Mouse (Mus musculus): ENCODE data around the gene Sufu.

Sufu gene

GRCm38 (mm10) chr19:46516667-46517528 is 120.2 kb downstream of the Sufu start:
- no peak for DNase-seq (ENCODE audit: low spot score in 2 of 2)

DNA sequence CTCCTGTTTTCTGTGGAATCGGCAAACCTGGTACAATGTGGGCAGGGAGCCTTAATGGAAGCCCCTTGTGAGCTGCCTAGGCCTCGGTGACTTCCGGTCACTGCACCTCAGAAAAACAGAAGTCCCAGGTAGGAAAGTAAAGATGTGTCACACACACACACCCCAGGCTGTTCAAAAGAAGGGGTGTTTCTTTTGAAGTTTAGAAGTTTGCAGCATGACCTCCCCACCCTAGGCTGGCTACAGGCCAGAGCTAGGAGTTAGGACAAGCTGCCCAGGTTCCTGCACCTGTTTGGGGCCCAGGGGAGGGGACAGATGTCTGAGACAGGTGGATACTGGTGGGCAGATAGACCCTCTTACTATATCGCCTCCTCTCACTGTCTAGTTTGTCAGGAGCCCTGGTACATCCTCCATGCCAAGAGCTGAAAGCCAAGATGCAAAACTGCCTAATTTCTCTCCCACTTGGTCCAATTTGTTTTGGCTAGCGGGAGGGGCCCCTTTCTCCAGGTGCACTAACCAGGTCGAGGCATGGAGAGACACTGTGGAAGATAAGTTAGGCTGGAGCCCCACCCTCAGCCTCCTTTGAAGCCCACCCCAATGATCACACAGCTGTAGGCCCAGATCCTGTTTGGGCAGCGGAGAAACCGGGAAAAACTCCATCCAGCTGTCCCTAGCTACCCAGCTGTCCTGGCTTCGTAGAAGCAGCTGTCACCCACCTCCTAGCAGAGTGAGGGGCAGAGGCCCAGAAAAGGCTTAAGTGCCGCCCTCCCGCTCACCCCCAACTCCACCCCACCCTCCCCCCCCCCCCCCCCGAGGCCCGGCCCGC is 121.0 kb downstream of the Sufu start:
- no peak for DNase-seq (ENCODE audit: low spot score in 2 of 2)

DNA sequence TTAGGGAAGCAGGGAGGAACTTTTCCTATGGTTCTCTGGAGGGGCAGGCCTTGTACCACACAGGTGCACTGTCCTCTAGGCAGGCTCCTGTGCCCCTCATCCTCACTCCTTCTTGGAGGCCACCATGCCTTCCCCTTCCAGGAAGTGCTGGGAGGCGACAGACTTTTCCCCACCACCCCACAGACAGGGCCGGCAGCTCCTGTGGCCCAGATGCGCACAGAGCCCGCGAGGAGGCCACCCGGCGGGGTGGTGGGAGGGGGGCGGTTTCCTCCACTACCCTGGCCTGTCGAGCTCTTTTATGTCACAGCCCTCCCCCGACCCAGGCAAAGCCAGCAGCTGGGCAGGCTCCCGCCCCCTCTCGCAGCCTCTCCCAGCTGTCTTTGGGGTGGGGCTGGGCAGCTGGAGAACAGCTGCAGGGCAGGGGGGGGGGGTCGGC is 121.7 kb downstream of the Sufu start:
- no peak for DNase-seq (ENCODE audit: low spot score in 2 of 2)

DNA sequence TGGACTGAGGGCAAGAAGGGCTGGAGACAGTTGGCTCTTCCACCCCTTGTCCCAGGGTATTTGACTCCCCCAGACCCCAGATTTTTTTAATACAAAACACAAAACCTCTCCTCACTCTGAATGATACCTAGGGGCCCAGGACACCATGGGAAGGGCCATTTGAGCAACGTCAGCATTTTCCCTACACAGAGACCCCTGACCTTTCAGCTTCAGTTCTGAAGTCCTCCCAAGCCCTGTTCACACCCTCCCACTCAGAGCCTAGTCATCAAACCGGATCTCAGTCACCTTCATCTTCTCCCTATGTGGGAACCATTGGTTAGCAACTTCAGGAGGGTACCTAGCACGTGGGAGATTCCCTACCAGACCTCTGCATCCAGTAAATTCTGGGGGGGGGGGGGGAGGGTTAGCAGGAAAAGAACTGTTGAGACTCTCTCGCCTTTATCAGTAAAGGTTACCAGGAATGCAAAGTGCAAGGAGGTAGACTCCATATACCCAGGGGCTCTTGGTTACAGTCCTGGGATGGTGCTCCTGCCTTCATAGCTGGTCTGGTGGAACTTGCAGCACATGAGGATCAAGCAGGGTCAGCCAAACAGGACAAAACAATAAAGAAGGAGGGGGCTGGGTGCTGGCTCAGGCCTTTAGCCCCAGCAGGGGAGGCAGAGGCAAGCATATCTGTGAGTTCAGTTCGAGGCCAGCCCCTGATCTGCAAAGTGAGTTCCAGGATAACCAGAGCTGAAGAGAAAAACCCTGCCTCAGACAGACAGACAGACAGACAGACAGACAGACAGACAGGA is 122.3 kb downstream of the Sufu start:
- DNase-seq (ENCODE audit: low spot score in 2 of 2) = no peak

- no peak for DNase-seq (ENCODE audit: low spot score in 2 of 2)
Observed at GRCm38 (mm10) chr19:46521698-46522097, 125.0 kb downstream of the Sufu start.

GRCm38 (mm10) chr19:46522433-46523044 is 125.8 kb downstream of the Sufu start:
- DNase-seq (ENCODE audit: low spot score in 2 of 2) = no peak

DNA sequence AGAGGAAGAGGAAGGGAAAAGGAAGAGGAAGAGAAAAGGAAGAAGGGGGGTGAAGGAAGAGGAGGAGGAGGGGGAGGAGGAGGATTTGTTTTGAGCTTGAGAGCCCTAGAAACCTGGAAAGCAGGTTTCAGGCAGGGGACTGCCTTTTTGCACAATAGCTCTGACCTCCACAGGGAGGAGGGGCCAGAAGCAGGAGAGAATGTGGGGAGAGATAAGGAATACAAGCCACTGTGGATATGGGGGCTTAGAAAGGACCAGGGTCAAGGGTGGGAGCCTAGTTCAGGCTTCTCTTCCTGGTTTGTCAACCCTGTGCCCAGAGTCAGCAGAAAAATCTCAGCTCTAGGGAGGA is 126.4 kb downstream of the Sufu start:
- no peak for DNase-seq (ENCODE audit: low spot score in 2 of 2)

- peak; percentile 83 to 85 for DNase-seq (ENCODE audit: low spot score in 2 of 2)
Observed at GRCm38 (mm10) chr19:46523480-46524151, 126.9 kb downstream of the Sufu start.

DNA sequence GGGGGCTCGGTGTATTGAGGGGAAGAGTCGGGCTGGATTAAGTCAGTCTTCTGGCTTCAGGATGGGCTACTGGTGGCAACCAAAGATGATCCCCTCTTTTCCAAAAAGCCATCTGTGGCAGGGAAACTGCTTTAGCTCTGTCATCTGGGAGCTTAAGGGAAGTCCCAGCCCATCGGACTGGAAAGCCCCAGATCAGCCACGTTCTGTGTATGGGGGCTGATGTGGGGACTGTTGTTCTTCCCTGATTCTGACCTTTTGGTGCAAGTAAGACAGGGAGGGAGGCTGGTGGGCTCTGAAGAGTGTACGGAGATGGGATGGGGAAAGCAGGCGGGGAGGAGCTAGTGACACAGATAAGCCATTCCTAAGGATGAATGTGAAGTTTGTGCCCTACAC is 127.5 kb downstream of the Sufu start:
- DNase-seq (ENCODE audit: low spot score in 2 of 2) = no peak

DNA sequence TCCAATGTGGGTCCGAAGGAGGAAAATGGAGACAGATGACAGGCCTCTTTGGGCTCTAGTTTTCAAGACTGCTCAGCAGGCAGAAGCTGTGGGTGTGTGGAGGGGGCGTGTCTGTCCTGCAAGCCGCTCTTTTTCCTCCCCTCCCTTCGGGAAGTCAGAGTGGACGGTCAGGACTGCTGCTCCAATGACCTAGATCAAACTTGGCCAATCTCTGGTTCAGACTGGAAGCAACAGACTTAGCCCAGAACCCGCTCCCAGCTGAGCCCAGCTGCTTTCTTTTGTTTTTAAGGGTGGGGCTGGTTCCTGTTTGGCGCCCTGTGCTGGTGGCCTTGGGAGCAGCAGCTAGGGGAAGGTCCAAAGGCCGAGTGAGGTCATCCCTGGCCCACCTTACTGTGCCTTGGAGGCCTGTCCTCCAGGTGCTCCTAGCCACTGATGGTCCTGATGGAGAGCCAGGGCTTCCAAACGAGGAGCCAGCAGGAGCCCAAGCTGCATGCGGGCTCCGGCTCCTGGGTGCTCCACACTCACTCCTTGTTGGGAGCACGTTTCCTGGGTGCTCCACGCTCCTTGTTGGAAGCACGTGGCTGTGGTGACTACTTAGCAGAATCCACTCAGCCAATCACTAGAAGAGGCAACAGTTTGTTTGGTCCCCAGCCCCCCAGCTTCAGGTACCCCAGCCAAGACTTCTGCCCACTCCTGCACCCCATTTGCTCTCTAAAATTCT is 128.1 kb downstream of the Sufu start:
- peak in 1 of 2 experiments; percentile 34 for DNase-seq (ENCODE audit: low spot score in 2 of 2)

GRCm38 (mm10) chr19:46525691-46526631 is 129.3 kb downstream of the Sufu start:
- peak in 1 of 2 experiments; percentile 3 for DNase-seq (ENCODE audit: low spot score in 2 of 2)

DNA sequence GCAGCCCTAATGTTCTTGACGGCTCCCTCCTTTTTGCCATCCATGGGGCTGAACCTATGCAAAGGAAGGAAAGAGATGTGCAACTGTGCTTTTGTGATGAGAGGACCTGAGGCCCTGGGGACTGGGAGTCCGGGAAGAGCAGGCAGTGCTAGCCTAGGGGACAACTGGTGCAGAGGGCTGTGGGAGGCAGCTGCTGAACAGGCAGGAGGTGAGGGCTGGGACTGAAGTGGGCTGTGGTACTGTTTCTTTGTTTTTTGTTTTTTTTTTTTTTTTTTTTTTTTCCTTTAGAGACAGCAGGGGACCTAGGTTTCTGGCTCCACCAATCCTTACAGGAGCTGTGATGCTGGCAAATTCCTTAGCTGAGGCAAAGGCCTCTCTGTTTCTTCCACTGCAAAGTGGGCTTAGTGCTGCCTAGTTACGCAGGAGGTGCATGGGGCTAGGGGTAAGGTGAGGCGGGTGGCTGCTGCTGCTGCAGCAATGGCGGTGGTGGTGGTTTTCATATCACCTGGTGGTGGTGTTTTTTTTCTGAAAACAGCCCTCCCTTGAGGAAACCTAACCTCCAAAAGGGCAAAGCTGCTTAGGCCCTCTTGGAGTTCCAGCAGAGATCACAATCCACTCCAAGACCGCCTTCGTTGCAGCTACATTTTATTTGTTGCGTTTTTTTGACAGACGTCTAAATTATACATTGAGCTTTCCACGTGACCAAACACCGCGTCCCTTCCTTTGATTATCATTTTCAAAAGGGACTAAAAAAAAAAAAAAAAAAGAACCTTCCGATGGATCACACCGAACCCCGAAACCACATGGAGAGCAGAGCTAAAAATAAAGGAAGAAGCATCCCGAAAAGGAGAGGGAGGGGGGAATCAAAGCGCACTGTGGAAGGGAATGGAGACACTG is 131.2 kb downstream of the Sufu start:
- DNase-seq (ENCODE audit: low spot score in 2 of 2) = peak in 1 of 2 experiments; percentile 8

- DNase-seq (ENCODE audit: low spot score in 2 of 2) = peak in 1 of 2 experiments; percentile 51
Observed at GRCm38 (mm10) chr19:46528529-46529213, 132.0 kb downstream of the Sufu start.

- DNase-seq (ENCODE audit: low spot score in 2 of 2) = peak in 1 of 2 experiments; percentile 14
Observed at GRCm38 (mm10) chr19:46529601-46530448, 133.1 kb downstream of the Sufu start.

DNA sequence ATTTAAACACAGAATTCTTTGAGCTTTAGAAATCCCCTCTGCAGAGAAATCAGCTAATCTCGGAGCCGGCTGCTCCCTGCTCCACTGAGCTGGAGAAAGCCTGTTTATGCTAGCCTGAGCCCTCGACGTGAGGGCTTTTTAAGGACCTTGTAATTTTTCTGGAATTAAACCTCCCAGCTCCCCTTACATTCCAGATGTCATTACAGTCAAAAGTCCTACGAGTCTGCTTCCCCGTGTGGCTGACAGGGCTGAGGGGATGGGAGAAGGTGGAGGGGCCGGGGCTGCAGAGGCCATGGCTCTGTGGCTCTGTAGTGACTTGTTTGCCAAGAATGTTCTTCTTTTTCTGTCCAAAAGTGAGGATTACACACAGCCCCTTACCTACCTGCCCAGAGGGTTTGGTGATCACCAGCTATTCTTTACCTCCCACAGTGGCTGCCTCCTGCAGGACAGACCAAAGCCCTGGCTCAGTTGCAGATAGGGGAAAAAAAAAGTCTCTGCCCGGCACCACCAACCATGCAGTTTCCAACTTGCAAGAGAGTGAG is 133.8 kb downstream of the Sufu start:
- peak in 1 of 2 experiments; percentile 3 for DNase-seq (ENCODE audit: low spot score in 2 of 2)
